Mouse (Mus musculus) lung, adult 2 months (tissue): Measurements from ENCODE around the gene Htatip2.

ENCODE experiments used
- CTCF ChIP-seq: fragments of 200-500 bp; IDR thresholded peaks from 2 replicates; pipeline ENCODE4 v1.5.1; 2011; ENCODE audit warnings: mild to moderate bottlenecking, low read length, control low read depth; ENCODE audit not compliant: insufficient read depth
- POLR2A ChIP-seq: fragments of 200-500 bp; IDR thresholded peaks from 2 replicates; pipeline ENCODE4 v1.6.1; 2011; ENCODE audit warnings: low read depth, mild to moderate bottlenecking, control low read depth, low read length, borderline replicate concordance; ENCODE audit errors: extremely low read depth

DNA sequence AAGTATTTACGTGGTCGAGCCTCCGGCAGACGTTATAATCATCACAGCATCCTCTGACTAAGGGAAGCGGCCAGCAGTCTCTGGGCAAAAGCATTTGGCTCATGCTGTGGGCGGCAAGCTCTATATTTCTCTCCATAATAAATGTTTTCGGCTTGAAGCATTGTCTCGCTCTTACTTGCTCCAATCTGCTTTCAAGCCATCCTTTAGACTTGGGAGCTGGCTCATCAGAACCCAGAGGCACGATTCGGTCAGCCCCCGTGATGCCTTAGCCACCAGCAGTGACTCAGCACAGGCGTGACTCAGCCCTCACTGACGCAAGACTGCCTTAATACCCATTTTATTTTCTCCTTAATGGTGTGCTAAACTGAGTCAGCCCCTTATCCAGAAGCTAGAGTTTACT lies 3.7 kb downstream of the Htatip2 start:
- TF ChIP-seq CTCF (no peak), POLR2A (no peak)
